Mouse (Mus musculus) testis, postnatal 14 days (tissue): ENCODE data around the gene Pdxk.
A peak's percentile ranks its signal among the peaks of the same experiment; 100 is the strongest.

Source experiments
- DNase-seq: peaks from one replicate; pipeline ENCODE4 v3.0.0; 2021; ENCODE audit warnings: low spot score

The Pdxk gene

DNA sequence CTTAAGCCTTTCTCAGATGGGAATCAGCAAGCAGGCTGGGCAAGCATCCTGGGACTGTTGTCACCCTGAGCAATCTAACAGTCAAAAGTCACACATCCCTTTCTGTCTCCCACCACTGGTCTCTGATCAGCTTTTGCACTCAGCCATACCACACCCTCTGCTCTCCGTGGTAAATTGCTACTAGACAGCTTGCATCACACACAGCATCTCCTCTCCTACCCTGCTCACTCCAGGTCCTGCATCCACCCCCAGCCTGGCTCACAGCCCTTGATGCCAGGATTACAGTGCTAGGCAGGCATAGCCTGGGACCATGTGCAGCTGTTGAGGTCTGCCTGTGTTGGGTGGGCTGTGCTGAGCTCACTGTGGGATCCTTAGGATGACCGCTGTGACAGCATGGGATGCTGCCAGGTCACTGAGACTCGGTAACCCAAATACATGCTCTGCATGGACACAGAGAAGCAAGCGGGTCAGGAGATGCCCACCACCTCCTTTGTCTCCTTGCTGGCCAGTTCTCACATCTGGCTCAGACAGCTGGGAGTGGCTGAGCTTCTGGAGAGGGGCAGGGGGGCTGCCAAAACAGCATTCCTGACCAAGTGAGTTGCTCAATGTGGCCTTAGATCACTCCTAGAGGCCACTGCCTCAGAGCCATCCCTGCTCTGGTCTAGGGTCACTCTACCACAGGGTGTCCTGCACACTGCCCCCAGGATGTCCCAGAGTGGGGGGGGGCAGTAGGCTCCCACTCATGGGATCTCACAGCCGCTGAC lies 6.2 kb downstream of the Pdxk start:
- no peak for DNase-seq

DNA sequence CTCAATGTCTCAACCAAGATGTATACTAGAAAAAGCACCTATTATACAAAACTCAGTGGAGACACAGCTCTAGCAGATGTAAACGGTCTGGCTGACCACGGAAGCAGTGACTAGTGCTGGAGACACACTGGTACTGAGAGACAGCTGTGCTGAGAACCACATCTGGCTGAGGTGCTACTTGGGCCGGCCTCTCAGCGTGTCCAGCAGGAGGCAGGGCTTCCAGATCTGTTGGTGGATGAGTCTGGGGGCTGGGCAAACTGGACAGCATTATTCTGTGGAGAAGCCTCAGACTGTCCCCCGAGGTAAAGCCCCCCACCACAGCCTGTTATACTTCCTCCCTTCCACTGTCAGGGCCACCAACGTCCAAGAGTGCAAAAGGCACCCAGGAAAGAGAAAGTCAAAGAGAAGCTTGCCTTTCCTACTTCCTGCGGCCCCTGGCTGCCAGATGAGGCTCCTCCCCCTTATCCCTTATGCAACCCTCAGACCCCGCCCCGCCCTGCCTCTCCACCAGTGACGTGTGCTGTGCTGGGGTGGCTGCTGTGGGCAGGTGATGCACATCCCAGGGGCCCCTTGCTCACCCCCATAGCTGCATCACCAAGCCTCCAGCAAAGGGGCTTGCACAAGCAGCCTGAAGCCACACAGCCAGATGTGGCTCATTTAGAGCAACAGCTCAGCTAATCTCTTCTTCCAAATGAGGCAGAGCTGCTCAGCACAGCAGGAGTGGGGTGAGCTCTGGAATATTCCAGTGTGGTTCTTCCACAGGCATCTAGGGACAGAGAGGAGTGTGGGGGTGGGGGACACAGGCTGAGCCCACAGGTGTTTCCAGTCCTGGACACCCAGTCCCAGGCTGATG lies 7.1 kb downstream of the Pdxk start:
- no peak for DNase-seq

DNA sequence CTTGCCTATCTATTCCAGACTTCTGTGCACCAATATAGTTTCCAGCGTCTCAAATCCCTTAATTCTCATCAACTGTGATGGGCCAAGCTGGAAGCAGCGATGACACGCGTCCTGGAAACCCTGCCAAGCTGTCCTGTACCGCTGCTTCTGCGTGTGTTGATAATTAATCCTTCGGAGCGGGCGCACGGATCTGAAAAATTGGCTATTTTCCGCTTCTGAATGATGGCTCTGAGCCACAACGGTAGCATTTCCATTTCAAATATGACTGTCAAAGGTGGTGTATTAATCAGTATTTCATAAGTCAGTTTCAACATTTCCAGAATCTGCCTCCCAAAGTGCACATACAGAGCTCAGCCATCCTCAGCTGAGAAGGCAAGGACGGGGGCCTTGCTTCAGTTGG lies 8.1 kb downstream of the Pdxk start:
- no peak for DNase-seq

DNA sequence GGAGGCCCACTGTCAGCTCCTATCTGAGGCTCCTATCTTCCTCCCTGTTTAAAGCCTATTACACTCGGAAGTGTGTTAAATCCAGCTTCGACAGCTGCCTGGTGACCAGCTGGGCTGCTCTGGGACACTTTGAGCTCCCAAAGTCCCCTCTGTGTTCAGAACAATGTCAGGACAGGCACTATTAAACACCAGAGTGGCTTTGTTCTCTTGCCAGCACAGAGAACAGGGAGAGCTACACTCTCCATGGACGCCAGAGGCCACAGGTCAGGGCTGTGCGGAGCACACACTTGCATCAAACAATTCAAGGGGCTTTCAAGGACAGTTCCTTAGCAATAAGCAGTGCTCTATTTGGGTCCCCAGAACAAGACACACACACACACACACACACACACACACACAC lies 12.1 kb downstream of the Pdxk start:
- DNase-seq, result peak; percentile 73

DNA sequence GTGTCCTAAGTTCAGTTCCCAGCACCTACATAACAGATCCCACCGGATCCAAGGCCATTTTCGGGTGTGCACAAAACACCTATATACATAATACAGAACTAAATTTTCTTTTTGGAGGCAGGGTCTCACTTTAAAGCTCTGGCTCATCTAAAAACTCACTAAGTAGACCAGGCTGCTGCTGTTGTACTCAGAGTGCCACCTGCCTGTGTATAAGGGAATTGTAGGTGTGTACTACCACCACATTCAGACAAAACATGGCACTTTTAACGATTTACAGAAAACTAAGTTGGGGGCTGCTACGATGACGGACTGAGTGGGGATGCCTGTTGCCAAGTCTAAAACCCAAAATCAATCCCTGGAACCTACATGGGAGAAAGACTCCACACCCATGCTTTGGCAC lies 14.0 kb downstream of the Pdxk start:
- DNase-seq, result no peak

DNA sequence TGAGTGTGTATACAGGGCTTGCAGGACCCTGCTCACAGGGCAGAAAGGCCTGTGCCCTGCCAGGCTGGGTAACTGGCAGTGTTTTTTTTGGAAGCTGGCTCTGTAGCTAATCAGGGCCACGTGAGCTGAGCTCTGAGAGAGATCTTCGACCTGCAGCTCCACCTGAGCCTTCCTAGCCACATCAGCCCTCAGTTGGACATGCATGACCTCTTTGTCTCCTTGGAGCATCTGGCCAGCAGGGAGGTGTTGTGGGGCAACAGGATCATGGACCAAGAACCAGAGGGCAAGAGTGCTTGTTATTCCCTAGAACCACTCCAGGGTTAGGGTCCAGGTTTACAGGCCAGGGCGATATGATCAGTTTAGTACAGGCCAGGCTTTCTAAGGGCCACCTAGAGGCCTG lies 17.4 kb downstream of the Pdxk start:
- DNase-seq, result no peak

DNA sequence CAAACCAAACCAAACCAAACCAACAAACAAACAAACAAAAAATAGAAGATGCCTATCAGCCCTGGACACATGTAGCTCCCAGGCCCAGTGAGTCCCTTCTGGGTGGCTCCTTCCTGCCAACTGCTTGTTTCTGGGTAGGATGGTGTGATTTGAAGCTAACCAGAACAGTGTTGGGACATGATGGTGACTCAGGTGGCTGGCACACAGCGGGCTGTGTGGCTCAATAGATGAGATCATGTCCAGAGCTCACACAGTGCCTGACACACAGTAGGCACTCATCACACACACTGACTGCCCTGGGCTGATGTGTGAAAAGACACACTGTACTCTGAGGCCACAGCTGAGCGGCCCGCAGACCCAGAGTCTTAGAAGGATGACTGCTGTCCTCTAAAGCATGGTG lies 18.6 kb downstream of the Pdxk start:
- DNase-seq, result no peak

DNA sequence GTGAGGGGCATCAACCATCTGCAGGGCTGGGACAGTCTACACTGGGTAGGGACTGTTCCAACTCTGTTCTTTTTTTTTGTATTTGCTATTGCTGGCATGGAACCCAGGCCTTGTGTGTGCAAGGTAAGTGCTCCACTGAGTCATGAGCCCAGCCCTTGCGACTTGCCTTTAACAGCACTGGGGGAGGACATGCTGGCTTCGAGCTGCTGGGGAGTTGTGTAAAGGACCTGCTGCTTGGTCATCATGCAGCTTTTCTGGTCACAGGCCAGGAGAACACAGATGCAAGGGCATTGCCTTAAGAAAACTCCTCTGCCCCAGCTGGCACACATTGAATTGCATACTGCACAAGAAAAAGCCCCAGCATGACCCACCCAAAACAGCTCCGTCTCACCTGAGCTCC lies 22.5 kb downstream of the Pdxk start:
- DNase-seq, result no peak

DNA sequence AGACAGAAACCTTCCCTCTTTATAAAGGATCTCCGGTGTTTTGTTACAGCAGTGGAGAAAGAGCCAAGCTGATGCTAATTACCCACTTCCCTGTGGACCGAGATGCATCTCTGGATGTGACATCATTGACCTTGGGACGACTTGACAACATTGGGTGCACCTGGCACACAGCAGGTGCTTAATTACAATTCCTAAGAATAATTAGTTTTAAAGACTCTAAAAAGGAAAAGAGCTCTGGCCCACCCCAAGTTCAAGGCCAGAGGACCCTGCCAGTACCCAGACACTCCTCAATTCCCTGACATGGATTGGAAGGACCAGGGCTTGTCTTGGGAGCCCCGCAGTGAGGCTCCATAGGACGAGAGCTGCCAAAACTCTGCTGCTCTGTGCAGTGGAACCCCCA lies 23.2 kb downstream of the Pdxk start:
- DNase-seq, result no peak

DNA sequence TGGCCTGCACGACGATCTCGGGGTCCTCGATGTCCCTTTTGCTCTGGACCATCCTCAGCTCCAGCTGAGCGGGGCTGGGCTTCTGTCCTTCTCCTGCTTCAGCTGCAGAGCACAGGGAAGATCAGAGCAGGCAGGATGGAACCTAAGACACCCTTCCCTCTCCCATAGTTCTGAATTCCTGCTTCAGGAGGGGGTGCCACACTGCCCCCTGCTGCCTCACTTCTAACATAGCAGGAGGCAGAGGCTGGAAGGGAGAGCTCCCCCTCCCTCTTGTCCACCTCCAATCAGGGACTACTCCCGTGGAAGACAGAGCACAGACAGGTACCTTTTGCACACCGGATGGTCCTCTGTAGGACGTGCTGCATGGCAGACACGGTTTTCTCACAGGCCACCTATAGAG lies 24.0 kb downstream of the Pdxk start:
- DNase-seq, result no peak

DNA sequence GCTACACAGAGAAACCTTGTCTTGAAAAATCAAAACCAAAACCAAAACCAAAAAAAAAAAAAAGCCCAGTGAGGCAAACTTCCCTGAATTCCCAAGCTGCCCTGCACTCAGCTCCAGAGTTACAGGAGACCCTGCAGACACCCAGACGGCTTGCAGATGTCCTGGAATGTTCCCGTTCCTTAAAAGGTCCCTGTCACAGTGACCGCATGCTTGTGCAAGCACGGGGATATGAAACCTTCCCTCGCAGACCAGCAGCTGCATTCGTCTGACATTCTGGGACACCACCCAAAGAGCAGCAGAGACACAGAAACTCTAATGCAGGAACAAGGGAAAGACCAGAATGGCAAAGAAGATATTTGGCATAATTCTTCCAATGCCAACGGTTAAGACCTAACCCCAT lies 24.8 kb downstream of the Pdxk start:
- DNase-seq, result no peak

DNA sequence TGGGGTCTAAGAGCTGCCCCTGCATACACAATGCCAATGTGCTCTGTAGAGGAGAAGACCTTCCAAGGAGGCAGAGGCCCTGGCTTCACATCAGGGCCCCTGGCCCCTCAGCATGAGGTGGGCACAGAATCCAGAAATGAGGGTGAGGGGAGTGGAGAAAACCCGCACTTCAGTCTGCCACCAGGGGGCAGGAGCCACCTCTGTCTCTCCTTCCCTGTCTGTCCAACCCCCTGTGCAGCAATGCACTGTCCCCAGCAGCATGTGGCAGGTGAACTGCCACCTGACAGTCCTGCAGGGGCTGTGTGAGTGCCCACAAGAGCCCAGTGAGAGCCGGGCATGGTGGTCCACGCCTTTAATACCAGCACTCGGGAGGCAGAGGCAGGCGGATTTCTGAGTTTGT lies 25.2 kb downstream of the Pdxk start:
- no peak for DNase-seq

DNA sequence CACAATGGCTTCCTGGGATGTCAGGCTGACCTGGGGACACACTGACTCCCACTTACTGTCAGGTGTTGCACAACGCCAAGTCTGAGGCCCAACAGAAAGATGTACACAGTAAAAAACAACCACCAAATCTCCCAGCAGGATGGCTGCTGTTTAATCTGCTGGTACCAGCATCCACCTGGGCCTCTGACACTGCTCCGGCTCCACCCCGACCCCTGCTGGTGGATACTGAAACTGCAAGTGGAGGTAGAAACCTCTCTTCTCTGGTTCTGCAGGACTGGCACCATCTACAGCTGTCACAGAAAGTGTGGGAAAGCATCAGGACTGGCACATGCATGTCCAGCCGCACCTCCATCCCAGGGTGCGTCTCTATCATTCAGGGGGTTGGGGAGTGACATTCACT lies 26.7 kb downstream of the Pdxk start:
- peak; percentile 62 for DNase-seq

DNA sequence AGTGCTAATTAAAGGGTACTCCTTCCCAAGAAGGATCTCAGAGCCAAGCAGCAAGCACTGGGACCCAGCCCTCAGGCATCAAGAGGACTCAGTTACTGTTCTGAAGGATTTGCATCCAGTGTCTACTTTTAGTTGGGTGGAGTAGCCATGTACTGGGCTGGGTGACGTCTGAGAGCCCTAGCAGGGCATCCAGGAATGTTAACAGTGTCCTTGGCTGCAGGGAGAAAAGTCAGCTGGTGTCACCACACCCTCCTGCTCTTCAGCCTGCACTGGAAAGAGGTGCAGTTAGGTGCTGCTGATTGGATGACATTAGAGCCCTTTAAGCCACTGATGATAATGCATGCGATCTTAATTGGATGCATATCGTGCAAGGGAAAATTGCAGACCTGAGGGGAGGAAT lies 31.9 kb downstream of the Pdxk start:
- no peak for DNase-seq

DNA sequence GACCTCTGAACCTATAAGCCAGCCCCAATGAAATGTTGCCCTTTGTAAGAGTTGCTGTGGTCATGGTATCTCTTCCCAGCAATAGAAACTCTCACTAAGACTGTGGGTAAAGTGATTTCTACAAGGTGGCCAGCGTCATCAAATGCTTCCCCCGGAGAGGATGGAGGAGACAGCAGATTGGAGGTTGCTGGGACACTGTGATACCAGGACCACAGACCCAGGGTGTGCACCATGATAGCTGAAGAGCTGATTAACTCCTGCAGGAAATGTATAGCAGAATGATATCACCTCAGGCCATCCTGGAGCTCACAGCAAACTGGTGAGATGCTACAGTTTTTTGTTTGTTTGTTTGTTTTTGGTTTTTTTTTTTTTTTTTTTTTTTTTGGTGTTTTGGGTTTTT lies 35.0 kb downstream of the Pdxk start:
- no peak for DNase-seq

DNA sequence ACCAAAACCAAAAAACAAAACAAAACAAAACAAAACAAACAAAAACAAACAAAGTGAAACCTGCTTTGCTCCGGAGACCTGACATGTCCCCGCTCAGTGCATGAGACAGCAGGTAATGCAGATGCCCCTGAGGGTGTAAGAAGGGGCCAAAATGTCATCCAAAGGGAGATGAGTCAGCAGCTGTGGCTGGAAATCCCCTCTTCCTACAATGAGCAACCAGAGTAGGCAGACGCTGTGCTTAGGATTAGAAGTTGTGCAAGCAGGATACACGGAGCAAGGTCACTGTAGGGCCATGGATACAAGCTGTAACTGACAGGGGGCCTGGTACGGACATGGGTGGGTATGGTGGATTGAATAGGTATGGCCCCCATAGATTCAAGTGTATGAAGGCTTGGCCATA lies 35.6 kb downstream of the Pdxk start:
- no peak for DNase-seq

DNA sequence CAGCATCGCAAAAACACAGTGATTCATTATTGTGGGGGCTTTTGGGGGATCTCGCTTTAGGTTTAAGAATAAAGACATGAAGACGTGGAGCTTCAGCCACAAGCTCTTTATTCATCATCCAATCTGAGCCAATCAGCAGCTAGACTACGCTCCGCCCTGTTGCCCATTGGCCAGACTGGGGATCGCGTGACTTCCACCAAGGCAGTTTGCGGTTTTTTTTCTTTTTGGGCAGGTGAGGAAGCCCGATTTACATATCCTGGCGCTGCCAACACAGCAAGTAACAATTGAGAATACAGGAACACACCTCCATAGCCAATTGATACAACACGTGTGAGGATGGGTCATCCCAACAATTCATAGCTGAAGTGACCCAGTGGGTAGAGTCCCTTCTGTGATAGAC lies 36.7 kb downstream of the Pdxk start:
- no peak for DNase-seq

DNA sequence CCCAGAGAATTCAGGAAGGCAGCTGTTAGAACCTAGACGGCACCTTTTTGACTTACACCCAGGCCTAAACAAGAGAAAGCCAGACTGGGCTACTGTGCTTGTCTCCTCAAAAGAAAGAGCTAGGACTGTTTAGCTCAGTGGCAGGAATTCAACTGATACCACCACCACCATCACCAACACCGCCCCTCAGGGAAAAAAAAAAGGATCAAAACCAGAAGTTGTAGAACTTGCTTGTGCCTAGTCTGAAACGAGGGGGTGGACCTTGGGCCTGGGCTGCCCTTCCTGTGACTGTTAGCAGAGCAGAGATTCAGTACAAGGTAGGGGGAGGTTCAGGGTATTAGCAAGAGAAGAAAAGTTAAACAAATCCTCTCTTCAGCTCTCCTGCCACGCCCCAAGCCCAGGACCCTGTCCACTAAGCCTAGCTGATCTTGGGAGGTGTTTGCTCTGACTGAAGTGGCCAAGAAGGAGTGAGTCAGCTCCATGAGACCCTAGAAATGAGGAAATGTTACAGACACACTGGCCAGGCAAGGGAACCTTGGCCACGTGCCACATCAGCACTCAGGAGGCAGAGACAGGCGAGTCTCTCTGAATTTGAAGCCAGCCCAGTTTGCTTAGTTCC lies 38.5 kb downstream of the Pdxk start:
- no peak for DNase-seq

DNA sequence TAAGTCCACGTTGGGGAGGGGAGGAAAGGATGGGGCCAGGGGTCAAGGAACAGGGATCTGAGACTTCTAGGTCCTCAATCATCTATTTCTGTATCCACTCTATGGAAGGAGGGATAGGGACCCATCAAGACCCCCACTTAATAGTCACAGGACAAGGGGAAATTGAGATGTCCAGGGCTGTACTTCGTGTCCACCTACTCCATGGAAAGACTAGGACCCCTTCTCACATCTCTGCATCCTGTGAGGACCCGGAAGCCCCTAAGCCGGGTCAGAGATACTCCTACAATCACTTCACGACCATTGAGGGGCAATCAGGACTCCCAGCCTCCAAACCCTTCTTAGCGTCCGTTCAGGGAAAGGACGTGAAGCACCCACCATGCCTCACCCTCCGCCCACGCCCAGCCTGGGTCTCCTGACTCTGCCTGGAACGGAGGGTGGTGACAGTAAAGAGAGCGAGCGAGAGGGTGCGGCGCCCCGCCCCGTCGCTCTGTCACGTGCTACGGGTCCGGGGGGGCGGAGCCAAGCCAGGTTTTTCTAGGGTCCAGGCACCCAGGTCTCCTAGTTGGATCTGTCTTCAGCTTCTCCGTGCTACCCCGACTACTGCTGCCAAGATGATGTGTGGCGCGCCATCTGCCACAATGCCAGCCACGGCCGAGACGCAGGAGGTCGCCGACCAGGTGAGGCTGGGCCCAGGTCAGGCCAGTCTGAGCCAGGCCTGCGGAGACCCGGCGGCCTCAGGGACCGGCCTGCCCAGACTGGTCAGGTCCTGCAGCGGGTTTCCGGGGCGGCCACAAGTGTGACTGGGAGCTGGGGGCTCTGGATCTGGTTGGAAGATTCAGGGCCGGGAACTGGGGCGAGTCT lies 39.4 kb downstream of the Pdxk start, which contains the start of gene Cstb:
TSS of gene Cstb (plus strand) at position 489 of the 861 bp plus-strand sequence.
- peak; percentile 74 for DNase-seq

DNA sequence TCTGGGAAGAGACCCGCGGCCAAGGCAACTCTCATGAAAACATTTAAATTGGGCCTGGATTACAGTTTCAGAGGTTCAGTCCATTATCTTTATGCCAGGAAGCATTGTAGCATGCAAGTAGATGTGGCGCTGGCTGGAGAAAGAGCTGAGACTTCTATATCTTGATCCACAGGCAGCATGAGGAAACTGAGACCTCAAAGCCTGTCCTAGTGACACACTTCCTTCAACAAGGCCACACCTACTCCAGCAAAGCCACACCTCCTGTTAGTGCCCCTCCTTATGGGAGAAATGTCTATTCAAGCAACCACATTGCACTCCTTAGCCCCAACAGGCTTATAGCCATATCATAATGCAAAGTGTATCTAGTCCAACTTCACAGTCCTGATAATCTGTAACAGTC lies 42.2 kb downstream of the Pdxk start:
- DNase-seq, result no peak

DNA sequence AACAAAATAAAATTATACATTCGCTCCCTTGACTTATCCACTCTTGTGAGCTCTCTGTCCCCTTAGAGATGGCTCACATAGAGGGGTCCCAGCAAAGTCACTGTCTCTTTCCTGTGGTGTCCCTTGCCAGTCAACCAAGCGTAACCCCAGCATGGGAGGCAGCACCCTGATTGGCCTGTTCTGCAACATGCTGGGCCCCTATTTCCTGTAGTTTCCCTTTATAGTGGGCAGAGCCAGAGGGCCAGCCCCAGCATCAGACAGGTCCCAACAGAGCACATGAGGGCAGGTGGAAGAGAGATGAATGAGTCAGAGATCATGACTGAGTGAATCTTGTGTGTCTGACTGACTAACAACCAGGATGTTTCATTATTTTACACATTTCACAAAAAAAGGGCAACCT lies 43.8 kb downstream of the Pdxk start:
- DNase-seq, result no peak

DNA sequence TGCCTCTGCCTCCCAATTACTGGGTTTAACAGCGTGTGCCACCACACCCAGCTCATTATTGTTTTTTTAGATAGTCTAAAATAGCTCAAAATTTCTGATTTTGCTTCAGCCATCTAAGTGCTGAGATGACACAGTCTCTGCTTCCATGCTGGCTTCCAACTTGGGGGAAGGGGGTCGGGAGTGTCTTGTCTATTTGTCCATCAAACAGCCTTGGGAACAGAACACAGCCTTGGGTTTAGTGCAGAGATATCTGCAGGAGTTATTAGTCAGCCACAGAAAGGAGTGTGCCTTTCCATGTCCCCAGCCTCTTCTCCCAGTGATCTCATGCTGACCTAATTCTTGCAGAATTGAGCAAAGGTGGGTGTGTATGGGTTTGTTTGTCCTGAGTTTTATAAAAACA lies 46.0 kb downstream of the Pdxk start:
- no peak for DNase-seq
